Mouse (Mus musculus): ENCODE results near the gene Arsg. TPM values are rescaled to one million over a fixed set of nuclear protein-coding genes. Genes with fewer than 3 reads are reported as not detected.

Arsg gene
- polyA plus RNA-seq, 1 experiment, result 4.4 TPM

DNA sequence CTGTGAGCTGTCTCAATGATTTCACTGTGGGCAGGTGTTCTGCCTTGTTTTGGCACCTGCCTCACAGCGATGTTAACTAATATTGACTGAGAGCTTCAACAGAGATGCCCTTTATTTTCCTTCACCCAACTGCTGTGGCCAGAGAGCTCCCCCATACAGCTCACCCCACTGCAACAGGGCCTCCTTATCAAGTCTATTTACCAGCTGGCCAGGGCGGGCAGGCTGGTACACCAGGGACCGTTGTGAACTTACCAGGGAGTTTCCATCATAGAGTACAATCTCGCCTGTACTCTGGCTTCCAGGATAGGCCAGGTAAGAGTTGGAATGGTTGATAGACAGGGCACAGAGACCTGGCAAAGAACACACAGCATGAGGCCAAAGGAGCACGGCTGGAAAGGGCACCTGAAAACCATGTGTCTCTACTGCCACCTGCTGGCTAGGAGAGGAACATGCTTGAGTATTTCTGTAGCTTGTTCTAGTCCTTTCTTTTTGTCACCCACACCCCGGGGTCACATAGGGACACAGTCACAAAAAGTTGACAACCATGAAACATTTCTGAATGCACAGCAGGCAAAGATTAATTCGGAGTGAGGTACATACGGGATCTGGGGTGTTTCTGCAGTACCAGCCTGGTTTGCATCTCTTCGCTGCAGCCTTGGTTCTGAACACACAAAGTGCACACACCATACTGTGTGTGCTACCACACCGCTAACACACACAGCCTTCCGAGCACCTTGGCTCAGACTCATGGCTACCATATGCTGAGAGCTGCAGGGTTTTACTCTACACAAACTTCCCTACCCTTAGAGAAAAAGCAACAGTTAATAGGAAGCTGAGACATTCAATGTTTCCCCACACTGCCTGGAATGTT lies 111.9 kb downstream of the Arsg start:
- no peak for TF ChIP-seq POLR2A (IDR thresholded peaks at IDR 0.05; ENCODE audit: borderline replicate concordance, extremely low read depth, low read depth, low read length)
- peak; percentile 97 for TF ChIP-seq CTCF (IDR thresholded peaks at IDR 0.05; ENCODE audit: insufficient read depth, low read length)
- peaks cover 7% of the 10 kb centered on the region for H3K4me1 ChIP-seq (ENCODE audit: control insufficient read depth, insufficient read depth, low read length)
- WGBS, result 47% methylated on average over 11 of the region's 11 CpGs
- DNase-seq, result peak; percentile 70
- H3K4me3 ChIP-seq (replicated peaks; ENCODE audit: extremely low read depth, low read depth, low read length), result no peak overlapping the region

DNA sequence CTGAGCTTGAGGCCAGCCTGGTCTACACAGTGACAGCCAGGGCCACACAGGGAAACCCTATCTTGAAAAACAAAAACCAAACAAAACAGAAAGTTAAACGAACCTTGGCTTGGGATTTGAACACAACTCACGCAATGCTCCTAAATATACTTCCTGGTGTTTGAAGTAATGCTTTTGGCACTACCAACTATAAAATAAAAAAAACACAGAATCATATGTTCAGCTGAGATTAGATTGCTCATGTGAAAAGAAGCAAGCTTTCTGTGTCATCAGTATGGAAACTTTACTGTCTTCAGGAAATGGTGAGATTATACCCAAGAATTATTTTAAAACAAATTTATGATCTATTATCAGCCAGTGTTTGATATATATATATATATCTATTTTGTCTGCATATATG lies 113.2 kb downstream of the Arsg start:
- DNase-seq, result no peak
- no peak overlapping the region for H3K4me3 ChIP-seq (replicated peaks; ENCODE audit: extremely low read depth, low read depth, low read length)
- H3K4me1 ChIP-seq (ENCODE audit: control insufficient read depth, insufficient read depth, low read length), result peaks cover 7% of the 10 kb centered on the region
- whole genome bisulfite sequencing, result 40% methylated on average over 2 of the region's 2 CpGs
- no peak for TF ChIP-seq CTCF (IDR thresholded peaks at IDR 0.05; ENCODE audit: insufficient read depth, low read length)
- TF ChIP-seq POLR2A (IDR thresholded peaks at IDR 0.05; ENCODE audit: borderline replicate concordance, extremely low read depth, low read depth, low read length), result no peak

DNA sequence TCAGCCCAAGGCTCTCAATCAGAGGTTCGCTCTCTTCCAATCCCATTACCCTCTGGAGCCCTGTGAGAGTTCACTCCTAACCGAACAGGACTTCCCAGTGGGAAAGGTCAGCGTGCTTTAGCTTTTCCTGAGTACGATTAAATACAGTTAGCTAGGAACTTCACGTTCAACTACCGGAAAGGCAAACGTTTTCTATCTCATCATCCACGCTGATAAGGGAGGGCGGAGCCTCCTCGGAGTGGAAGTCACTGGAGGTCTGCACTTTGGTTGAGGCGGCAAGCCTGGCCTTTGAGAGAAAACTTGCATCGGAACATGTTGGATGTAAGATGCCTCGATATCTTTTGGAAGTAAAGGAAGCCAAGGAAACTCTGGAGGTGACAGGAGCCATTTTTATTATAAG lies 113.8 kb downstream of the Arsg start:
- TF ChIP-seq POLR2A (IDR thresholded peaks at IDR 0.05; ENCODE audit: borderline replicate concordance, extremely low read depth, low read depth, low read length), result no peak
- TF ChIP-seq CTCF (IDR thresholded peaks at IDR 0.05; ENCODE audit: insufficient read depth, low read length), result no peak
- Histone ChIP-seq H3K4me3 (replicated peaks; ENCODE audit: extremely low read depth, low read depth, low read length) (no peak overlapping the region), H3K4me1 (ENCODE audit: control insufficient read depth, insufficient read depth, low read length) (peaks cover 7% of the 10 kb centered on the region)
- DNase-seq, result no peak
- 27% methylated on average over 13 of the region's 13 CpGs for WGBS

DNA sequence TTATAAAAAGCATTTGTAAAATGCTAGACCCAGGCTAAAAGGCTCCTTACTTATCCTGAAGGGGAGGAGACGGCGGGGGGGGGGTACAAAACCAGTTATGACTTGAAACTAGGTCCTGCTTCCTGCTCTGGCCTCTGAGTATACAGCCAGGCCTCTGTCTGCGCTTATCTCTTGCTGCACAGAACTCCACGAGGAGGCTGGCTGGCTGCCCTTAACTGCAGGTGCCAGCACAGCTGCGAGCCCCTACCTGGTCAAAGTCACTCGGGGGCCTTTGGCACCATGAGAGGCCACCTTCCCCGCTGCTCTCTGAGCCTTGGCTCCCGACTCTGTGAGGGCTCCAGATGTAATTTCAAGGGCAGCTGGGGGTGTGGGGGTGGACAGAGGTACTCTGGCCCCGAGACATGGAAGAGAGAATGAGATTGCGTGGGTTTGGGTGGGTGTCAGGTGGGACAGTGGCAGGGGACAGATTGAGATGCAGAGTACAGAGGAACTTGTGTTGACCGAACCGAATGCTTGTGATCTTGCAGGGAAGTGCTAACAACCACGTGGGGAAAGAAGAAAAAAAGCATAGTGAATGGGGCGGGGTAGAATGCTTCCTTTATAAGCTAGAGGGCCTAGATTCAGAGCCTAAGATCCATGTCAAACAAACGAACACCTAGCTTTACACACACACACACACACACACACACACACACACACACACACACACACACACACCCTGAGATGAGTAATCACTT lies 114.6 kb downstream of the Arsg start:
- 25% methylated on average over 15 of the region's 15 CpGs for WGBS
- TF ChIP-seq POLR2A (IDR thresholded peaks at IDR 0.05; ENCODE audit: borderline replicate concordance, extremely low read depth, low read depth, low read length), result no peak
- TF ChIP-seq CTCF (IDR thresholded peaks at IDR 0.05; ENCODE audit: insufficient read depth, low read length), result no peak
- Histone ChIP-seq H3K4me1 (ENCODE audit: control insufficient read depth, insufficient read depth, low read length) (peaks cover 7% of the 10 kb centered on the region), H3K4me3 (replicated peaks; ENCODE audit: extremely low read depth, low read depth, low read length) (no peak overlapping the region)
- DNase-seq, result no peak

DNA sequence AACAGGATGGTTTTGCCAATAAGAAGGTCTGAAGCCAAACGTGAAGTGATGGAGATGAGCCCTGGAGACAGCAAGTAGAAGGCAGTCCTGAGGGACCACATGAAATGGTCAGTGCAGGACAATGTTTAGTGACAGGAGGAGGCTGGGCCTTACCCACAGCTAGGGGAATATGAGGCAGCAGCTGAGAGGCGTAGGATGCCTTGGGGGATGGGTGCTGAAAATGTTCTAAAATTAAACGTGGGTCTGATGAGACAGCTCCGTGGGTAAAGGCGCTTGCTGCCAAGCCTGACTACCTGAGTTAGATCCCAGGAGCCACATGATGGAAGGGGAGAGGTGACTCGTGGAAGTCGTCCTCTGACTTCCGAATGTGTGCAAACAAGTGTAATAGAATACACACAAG lies 116.8 kb downstream of the Arsg start:
- no peak for DNase-seq
- 79% methylated on average over 8 of the region's 8 CpGs for whole genome bisulfite sequencing

DNA sequence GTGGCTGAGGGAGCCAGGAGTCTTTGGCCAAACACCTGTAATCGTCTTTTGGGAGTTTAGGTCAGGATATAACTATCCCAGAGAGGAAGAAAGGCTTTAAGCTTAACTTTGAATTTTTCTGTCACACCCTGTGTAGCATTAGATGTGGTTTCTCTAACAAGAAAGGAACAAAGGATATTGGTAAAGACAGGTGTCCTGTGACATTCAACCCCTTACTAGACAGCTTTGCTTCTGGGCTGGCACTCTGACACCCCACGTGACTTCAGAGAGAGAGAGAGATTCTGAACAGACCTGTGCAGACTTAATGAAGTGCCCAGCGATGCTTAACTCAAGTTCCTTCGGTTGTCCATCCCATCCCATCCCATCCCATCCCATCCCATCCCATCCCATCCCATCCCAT lies 118.3 kb downstream of the Arsg start:
- Histone ChIP-seq H3K4me1 (ENCODE audit: control insufficient read depth, insufficient read depth, low read length) (peaks cover 3% of the 10 kb centered on the region; the same call in 1 of the 2 replicates), H3K4me3 (replicated peaks; ENCODE audit: extremely low read depth, low read depth, low read length) (no peak overlapping the region)
- WGBS, result 86% methylated on average over 4 of the region's 4 CpGs
- no peak for DNase-seq
- no peak for TF ChIP-seq CTCF (IDR thresholded peaks at IDR 0.05; ENCODE audit: insufficient read depth, low read length)
- no peak for TF ChIP-seq POLR2A (IDR thresholded peaks at IDR 0.05; ENCODE audit: borderline replicate concordance, extremely low read depth, low read depth, low read length)

More for the DNA sequence above, 116.8 kb downstream of the Arsg start:
- TF ChIP-seq POLR2A (IDR thresholded peaks at IDR 0.05; ENCODE audit: borderline replicate concordance, extremely low read depth, low read depth, low read length) (no peak), CTCF (IDR thresholded peaks at IDR 0.05; ENCODE audit: insufficient read depth, low read length) (no peak)
- no peak overlapping the region for H3K4me3 ChIP-seq (replicated peaks; ENCODE audit: extremely low read depth, low read depth, low read length)
- peaks cover 7% of the 10 kb centered on the region for H3K4me1 ChIP-seq (ENCODE audit: control insufficient read depth, insufficient read depth, low read length)

DNA sequence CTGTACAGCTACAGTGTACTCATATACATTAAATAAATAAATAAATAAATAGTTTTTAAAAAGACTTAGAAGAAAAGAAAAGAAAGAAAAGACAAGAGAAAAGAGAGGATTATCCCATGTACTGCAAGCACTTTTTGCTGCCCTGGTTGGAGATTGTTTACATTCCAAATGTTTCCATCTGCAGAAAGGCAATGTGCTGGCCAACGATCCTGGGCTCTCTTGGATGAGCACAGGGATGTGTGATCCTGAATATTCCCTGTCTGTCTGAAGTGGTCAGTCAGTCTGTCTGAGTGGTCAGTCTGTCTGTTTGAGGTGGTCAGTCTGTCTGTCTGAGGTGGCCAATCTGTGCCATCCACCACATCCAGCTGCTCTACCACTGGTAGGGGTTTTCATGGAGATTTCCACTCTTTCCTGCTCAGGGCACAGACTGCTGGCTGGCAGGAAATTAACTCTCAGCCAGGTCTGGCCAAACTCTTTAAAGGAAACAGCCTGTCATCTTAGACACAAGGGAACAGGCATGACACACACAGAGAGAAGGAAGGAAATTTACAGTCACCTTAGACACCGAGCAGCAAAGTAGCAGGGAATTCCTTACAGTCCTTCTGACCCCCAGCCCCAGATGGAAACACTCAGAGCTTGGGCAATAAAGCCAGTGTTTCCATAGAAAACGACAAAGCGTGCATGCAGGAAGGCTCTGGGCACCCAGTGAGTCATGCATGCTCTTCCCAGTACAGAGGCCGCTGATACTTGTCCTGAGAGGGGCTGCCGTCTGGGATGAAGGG lies 120.2 kb downstream of the Arsg start:
- 40% methylated on average over 6 of the region's 6 CpGs for WGBS
- DNase-seq, result no peak
- no peak for TF ChIP-seq POLR2A (IDR thresholded peaks at IDR 0.05; ENCODE audit: borderline replicate concordance, extremely low read depth, low read depth, low read length)
- TF ChIP-seq CTCF (IDR thresholded peaks at IDR 0.05; ENCODE audit: insufficient read depth, low read length), result no peak
- Histone ChIP-seq H3K4me1 (ENCODE audit: control insufficient read depth, insufficient read depth, low read length) (no peaks in the 10 kb centered on the region), H3K4me3 (replicated peaks; ENCODE audit: extremely low read depth, low read depth, low read length) (no peak overlapping the region)

DNA sequence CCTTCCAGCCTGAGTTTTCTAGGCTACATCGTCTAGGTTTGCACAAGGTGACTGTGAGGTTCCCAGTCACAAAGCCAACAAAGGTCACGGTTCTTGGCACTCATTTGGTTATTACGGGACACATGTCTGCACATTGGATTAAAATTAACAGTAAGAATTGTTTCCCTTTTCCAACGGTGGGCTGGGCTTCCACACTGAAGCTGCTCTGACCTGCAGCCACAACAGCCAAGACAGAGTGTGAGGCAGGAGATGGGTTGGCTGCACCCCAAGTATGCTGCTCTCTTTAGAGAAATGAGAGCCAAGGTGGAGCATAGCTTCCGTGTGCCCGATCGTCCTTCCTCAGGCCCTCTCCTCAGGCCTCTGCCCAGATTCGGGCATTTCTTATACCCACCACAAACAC lies 121.6 kb downstream of the Arsg start:
- no peak for TF ChIP-seq POLR2A (IDR thresholded peaks at IDR 0.05; ENCODE audit: borderline replicate concordance, extremely low read depth, low read depth, low read length)
- TF ChIP-seq CTCF (IDR thresholded peaks at IDR 0.05; ENCODE audit: insufficient read depth, low read length), result no peak
- WGBS, result 70% methylated on average over 8 of the region's 8 CpGs
- H3K4me3 ChIP-seq (replicated peaks; ENCODE audit: extremely low read depth, low read depth, low read length), result no peak overlapping the region
- DNase-seq, result no peak
- no peaks in the 10 kb centered on the region for H3K4me1 ChIP-seq (ENCODE audit: control insufficient read depth, insufficient read depth, low read length)
